Mouse (Mus musculus) splenic B cell, adult 2 months (primary cell): ENCODE measurements at regions not wholly inside any gene's neighbourhood (a gene's known extent, or its start where the extent isn't known, plus 50 kb on each side); places are given as distances from the start of the nearest gene placed in this dataset.

Source experiments
- DNase-seq: peaks from one replicate; pipeline ENCODE4 v3.0.0-alpha.2; 2011; ENCODE audit warnings: low read depth, low spot score
- H3K27me3 ChIP-seq: 2 replicates; pipeline ENCODE4 v1.6.1; 2012; ENCODE audit warnings: mild to moderate bottlenecking, low read length, moderate library complexity, mixed read lengths; ENCODE audit not compliant: control insufficient read depth, poor library complexity, insufficient read depth, severe bottlenecking
- H3K36me3 ChIP-seq: 2 replicates; pipeline ENCODE4 v1.6.1; 2012; ENCODE audit warnings: mild to moderate bottlenecking, low read length, moderate library complexity, mixed read lengths; ENCODE audit not compliant: control insufficient read depth, poor library complexity, insufficient read depth, severe bottlenecking

DNA sequence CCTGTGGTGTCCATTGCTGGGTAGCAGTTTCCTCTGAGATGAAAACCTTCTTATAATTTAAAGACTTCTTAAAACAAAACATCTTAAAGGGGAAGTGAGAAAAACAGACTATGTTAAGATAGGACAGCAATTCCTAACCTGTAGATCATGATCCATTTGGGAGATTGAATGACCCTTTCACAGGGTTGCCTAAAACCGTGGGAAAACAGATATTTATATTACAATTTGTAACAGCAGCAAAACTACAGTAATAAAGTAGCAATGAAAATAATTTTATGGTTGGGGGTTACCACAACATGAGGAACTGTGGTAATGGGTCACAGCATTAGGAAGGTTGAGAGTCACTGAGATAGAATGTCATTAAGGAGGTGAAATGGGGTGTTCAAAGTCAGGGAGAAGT, 111.9 kb upstream of the Cpsf6 start:
- no peaks in the 10 kb centered on the region for H3K36me3 ChIP-seq
- H3K27me3 ChIP-seq: no peaks in the 10 kb centered on the region
- no peak for DNase-seq

DNA sequence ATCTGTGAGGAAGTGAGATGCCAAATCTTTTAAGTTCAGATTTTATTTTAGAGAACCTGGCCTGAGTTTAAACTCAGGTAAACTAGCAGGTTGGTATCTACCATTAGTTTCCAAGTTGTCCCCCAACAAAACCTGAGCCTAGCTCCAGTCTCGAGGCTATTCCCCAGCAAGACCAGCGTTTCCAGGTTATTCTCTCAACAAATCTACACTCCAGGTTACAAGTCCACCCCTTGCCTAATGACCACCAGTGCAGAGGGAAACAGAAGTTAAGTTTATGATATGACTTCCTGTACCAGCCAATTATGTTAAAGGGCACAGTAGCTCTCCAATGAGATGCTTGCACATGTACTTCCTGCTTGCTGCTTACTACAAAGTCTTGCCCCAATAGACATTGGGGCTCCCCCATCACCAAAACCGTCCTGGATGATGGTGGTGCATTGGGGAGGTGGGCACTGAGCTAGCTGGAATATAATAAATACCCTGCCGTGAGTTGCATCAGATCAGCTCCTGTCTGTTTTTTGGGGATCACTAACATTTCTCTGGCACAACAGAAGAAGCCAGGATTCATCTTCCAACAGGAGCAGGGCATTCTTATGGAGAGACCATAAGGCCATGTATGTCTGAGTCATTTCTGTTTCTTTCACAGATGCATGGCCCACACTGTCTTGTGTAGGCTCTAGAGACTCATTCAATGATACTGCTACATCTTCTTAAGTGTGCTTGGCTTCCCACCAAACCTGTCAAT, 111.2 kb upstream of the Cpsf6 start:
- H3K27me3 ChIP-seq: no peaks in the 10 kb centered on the region
- DNase-seq: no peak
- no peaks in the 10 kb centered on the region for H3K36me3 ChIP-seq

DNA sequence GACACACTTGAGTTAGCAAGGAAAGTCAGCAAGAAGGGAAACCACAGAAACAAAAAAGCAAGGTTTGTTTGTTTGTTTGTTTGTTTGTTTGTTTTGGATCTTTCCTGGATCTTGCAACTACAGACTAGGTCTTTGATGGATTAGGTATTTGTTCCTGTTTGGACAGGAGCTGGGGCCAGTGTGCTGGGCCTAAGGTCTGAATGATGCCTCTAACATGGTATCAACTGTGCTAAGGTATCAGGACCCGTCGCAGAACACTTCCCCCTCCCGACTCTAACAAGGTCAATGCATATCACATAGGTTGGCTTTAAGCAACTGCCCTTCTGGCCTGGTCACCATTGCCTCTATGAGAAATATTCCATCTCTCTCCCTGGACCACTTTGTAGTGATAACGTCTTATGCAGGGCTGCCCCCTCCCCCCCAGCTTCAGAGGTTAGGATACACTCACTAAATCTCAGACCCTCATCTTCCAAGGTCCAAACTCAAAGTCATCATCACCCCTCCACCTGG, 103.3 kb upstream of the Cpsf6 start:
- Histone ChIP-seq H3K36me3 (no peaks in the 10 kb centered on the region), H3K27me3 (no peaks in the 10 kb centered on the region)
- DNase-seq: no peak

DNA sequence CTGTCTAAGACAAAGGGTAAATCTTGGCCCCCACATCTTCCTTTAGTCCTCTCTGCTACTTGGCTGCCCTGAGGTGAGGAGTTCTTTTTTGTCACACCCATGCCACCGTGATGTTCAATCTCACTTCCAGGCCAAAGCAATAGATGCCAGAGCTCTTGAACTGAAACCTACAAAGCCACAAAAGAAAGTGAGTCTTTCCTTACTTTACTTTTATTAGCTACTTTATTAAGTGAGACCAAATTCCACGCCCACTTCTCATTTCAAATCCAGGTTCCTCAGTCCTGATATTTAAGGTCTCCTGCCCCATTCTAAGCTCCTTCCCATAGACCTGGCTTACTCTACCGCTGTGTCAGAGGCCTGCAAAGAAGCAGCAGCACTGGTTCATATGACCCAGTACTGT, 102.5 kb upstream of the Cpsf6 start:
- Histone ChIP-seq H3K27me3 (no peaks in the 10 kb centered on the region), H3K36me3 (no peaks in the 10 kb centered on the region)
- DNase-seq: no peak

DNA sequence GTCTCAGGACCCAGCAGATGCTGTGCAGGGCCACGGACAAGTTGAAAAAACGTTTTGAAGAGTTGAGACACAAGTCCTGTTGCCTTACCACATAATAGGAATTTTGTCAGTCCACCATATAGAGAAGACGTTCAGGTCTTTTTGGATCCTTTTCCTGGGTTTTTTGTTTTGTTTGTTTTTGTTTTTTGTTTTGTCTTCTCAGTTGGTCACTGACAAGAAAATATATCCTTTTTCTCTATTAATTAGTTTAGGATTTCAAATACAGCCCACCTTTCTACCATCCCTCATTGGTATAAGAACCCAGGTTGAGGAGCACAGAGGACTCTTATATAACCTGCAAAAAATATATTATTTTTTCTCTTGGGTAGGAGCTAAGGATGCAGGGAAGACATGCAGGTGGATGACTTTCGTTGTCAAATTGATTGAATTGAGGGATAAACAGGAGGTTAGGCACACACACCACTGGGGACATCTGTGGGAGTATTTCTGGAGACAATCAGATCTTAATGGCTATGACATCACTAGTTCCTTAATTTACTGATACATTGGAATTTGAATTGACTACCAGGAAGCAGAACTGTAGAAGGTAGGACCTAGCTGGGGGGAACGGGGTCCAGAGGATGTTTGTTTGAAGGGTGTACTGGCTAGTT, 101.7 kb upstream of the Cpsf6 start:
- no peak for DNase-seq
- Histone ChIP-seq H3K36me3 (no peaks in the 10 kb centered on the region), H3K27me3 (no peaks in the 10 kb centered on the region)

DNA sequence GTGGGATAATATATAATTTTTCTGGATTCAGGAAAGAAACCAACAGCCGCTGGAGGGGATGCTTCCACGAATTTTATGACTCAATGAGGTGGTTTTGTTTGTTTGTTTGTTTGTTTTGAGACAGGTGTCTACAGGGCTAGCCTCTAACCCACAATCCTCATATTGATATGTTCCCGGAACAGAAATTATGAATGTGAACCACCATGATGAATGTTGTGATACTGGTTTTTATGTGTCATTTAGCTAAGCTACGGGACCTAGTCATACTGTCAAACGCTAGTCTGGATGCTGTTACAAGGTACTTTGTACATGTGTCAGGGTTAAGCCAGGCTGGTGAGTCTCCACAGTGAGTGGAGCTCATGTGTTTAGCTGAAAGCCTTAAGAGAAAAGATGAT, 100.6 kb upstream of the Cpsf6 start:
- no peak for DNase-seq
- H3K36me3 ChIP-seq: no peaks in the 10 kb centered on the region
- no peaks in the 10 kb centered on the region for H3K27me3 ChIP-seq

DNA sequence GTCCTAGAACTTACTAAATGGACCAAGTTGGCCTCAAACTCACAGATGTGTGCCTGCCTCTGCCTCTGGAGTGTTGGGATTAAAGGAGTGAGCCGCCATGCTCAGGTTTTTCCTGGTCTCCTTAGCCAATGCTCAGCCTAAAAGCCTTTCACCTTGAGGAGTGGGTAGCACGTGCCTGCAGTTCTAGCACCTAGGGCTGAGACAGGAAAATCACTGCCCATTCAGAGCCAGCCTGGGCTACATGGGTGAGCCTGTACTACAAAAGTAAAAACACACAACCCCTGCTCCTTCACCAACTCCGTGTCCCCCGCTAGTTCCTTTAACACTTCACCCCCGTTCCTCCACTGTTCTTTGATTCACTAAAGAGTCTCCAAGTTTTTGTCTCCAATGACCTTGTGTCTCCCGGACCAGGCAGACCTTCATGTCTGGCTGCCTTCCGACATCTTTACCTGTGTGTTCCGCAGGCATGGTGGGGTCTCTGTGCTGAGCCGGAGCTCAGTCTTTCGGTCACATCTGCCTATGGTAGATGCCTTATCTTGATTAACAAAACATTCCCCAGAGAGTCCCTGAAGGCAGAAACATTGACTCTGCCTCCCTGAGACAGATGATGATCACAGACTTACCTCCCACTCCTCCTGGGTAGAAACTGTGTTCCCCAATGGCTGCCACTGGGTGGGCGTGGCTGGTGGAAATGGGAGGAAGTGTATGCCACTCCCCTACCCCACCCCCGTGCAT, 100.1 kb upstream of the Cpsf6 start:
- DNase-seq: no peak
- no peaks in the 10 kb centered on the region for H3K36me3 ChIP-seq
- no peaks in the 10 kb centered on the region for H3K27me3 ChIP-seq

DNA sequence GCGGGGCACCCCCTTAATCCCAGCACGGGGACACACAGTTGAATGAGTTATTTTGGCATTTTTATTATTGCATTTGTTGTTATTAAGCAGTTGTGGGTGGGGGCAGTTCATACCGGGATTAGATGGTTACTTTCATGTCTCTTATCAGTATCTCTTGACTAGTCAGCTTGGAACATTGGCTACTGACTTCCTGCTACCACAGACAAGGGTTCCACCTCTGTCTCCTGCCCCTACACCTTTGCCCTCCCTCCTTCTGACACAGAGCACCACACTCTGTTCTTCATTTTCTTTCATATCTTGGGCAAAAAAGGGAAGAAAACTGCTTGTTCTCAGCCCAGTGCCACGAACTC, 99.1 kb upstream of the Cpsf6 start:
- H3K27me3 ChIP-seq: no peaks in the 10 kb centered on the region
- no peak for DNase-seq
- no peaks in the 10 kb centered on the region for H3K36me3 ChIP-seq

DNA sequence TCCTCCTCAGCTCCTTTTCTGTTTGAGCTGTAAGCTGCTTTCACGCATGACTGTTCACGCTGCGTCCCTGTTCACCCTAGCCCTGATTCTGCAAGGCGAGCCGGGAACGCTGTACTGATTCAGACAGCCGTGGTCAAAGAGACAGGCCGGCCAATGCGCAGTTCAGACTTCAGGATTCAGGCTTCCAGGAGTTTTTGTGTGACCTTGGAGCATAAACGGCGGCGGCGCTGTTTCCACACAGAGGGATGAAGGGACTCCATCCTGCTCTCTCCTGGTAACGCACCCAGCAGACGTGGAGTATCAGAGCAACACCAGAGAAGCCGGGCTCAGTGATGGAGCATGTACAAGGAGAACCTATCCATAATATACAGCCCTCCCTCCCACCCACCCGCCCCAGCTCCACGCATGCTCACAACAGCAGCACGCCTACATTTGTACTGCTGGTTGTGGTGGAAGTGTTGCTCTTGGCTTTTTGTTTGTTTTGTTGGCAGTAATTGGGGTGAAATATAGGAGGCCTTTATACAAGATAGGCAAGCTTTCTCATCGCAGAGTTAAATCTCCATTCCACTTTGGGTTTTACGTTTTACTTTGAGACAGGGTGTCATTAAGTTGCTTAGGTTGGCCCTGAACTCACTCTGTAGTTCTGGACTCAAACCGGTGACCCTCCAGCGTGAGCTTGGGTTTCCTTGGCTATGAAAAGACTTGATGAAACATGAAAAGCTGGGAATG, 98.6 kb upstream of the Cpsf6 start:
- Histone ChIP-seq H3K27me3 (no peaks in the 10 kb centered on the region), H3K36me3 (no peaks in the 10 kb centered on the region)
- no peak for DNase-seq

DNA sequence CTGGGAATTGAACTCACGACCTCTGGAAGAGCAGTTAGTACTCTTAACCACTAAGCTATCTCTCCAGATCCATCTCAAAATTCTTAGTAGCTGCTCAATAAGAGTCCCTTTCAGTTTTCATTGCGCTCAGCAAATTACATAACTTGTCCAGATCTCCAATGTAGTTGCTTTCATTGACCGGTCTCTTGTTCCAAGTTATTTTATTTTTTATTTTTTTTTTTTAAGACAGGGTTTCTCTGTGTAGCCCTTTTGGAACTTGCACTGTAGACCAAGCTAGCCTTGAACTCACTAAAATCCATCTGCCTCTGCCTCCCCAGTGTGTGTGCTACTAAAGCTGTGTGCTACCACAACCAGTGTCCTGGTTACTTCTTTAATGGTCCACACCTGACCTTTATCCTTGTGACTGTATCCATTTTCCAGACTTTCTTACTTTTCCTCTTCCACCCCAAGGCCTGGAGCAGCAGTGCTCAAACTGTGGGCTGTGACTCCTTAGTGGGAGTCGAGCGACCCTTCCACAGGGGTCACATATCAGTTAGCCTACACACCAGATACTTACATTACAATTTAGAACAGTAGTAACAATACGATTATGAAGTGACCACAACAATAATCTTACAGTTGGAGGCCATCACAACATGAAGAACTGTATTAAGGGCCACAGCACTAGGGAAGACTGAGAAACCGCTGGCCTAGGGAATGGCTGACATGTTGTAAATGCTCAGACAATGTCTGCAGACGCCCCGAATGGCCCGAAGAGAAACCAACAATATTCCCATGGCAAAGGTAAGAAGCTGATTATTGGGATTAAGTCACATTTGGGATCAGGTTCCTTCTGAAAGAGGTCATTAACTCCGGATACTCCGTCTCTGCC, 97.8 kb upstream of the Cpsf6 start:
- H3K27me3 ChIP-seq: no peaks in the 10 kb centered on the region
- DNase-seq: no peak
- no peaks in the 10 kb centered on the region for H3K36me3 ChIP-seq

DNA sequence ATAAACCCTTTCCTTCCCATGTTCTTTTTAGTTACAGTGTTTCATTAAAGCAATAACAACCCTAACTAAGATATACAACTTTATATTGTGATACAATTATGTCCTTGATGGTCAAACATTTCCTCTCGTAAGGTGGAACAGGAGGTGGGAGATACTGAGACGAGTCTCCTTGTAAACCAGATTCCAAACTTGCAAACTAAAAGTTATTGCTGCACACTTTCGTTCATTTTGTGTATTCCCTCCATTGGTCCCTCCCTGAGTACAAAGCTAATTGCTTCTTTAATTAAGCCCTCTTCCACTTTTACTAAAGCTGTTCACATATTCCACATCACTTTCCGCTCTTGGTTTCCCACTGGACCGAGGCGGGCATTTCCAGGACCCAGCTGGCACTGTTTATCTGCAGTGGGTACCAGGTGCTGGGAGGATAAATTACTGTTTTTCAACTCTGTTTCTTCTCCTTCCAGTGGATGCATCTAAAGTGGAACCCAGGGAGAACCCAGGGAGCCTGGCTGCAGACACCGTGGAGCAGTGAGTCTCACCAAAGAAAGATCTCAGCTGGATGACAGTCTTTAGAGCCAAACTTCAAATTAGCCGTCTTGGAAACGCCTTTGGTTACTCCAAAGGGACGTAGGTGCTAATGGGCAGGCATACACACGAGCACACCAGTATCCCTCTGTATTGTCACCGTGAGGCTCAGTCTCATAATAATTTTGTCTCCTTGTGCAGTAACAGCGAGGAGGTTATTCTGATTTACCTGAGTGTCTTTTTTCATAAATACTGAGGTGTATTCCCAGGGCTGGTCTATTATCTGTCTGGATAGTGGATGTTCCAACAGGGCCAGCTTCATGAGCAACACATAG, 95.5 kb upstream of the Cpsf6 start:
- Histone ChIP-seq H3K36me3 (no peaks in the 10 kb centered on the region), H3K27me3 (no peaks in the 10 kb centered on the region)
- no peak for DNase-seq

DNA sequence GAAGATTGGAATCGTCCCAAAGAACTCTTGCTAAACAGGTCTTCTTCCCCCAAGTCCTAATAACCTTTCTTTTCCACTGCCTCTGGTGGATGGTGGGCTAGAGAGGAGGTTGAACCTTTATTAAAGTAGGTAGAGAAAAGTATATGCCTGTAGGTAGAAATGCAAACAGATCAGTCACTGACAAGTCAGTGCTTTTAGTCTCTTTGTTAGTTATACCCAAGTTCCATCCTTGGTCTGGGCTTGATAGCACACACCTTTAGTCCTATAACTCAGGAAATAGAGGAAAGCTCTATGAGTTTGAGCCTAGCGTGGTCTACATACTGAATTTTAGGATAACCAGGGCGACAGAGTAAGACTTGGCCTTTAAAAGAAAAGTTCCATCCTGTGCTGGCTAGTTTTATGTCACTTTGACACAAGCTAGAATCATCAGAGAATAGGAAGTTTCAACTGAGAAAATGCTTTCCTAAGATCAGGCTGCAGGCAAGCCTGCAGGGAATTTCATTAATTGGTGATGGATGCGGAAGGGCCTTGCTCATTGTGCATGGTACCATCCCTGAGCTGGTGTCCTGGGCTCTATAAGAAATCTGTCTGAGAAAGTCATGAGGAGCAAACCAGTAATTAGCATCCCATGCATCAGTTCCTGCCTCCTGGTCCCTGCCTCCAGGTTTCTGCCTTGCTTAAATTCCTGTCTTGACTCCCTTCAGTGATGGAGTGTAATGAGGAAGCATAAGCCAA, 94.7 kb upstream of the Cpsf6 start:
- H3K27me3 ChIP-seq: no peaks in the 10 kb centered on the region
- no peak for DNase-seq
- no peaks in the 10 kb centered on the region for H3K36me3 ChIP-seq

DNA sequence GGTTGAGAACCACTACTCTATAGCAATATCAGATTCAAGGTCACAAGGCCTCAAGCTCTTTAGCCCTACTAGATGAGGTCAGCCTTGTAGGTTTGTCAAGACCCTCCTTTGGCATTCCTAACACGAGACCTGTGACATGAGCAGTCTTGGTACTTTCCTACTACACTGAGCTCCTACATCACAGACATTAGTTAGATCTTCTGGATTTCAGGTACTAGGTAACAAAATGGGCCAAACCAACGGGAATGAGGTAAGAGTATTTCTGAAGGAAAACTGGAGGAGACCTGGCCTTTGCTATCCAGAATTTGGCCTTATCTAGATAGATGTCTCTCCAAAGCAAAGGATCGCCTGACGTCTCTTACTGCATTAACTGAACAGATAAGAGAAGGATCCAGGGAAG, 93.7 kb upstream of the Cpsf6 start:
- H3K27me3 ChIP-seq: no peaks in the 10 kb centered on the region
- H3K36me3 ChIP-seq: no peaks in the 10 kb centered on the region
- DNase-seq: no peak
